Mouse (Mus musculus) right cerebral cortex, postnatal 36 days (tissue): ENCODE measurements around the gene Klhl36.

ENCODE experiments used
- DNase-seq, 2 experiments: peaks; one replicate each; pipeline ENCODE4 v3.0.0; 2022; ENCODE audit warnings: low spot score in 2 of 2, mixed read lengths in 1 of 2

The Klhl36 gene

GRCm38 (mm10) chr8:119861706-119862389 lies at the start of gene Klhl36:
Klhl36 (plus strand) TSS chr8:119862266.
- peak; percentile 93 for DNase-seq

GRCm38 (mm10) chr8:119812650-119813431 lies 49.2 kb upstream of the Klhl36 start:
- no peak for DNase-seq

- DNase-seq: no peak
These were observed 45.8 kb upstream of the Klhl36 start for GRCm38 (mm10) chr8:119816219-119816618.

DNA sequence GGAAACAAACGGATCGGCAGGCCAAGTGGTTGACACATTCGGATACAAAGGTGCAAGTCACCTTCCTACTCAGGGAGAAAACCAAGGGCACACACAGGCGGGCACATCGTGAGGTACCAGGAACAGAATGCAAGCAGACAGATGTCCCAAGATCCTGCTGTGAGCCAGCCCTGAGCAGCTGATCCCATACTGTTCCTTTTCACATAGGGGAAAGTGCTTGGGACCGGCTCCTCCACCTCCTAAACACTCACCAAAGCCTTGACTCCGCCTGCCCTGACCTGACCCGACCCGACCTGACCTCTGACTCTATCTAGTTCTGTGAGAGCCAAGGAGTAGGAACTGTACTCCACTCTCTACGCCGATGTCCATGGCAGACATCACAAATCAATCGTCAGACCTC lies 44.6 kb upstream of the Klhl36 start:
- no peak for DNase-seq

DNA sequence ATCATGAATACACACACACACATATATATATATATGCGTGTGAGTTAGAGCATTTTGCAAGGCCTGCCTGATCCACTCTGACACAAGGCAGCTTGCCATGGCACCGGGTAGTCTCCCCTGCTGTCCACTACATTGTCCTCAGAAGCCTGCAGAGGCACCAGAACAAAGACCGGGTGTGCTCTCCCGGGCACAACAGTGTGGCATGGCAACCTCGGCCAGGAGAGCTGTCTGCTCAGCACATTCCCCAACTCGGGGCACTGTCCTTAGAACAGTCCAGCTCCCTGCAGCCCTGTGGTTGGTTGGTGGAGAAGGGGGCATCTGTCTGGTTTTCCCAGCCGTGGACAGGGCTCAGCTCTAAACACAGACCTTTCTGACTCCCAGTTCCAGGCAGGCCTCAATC lies 42.8 kb upstream of the Klhl36 start:
- DNase-seq: no peak

- no peak for DNase-seq
These were observed 42.1 kb upstream of the Klhl36 start for GRCm38 (mm10) chr8:119819976-119820375.

GRCm38 (mm10) chr8:119821691-119822090 lies 40.4 kb upstream of the Klhl36 start:
- no peak for DNase-seq

- DNase-seq: no peak
These were observed 38.8 kb upstream of the Klhl36 start for GRCm38 (mm10) chr8:119823278-119823677.

DNA sequence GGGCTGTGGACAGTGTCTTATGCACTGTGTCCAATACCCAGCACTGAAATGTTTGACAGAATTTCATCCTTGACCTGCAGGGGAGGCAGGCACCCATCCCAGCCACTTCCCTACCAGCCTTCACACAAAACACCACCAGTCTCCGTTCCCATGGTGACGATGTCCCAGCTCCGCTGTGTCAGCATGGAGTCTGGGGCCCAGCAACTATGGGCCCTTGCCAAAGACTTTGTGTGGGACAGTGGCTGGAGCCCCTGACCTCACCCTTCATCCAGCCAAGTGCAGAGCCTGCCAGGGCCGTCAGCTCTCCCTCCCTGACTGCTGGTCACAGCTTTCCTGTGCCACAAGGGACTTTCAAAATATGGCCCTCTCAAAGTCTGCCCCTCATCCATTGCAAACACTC lies 38.0 kb upstream of the Klhl36 start:
- DNase-seq: peak in 1 of 2 experiments; percentile 49

- DNase-seq: peak in 1 of 2 experiments; percentile 68
These were observed 37.2 kb upstream of the Klhl36 start for GRCm38 (mm10) chr8:119824809-119825273.

- DNase-seq: no peak
These were observed 35.9 kb upstream of the Klhl36 start for GRCm38 (mm10) chr8:119825950-119826730.

- DNase-seq: no peak
These were observed 35.1 kb upstream of the Klhl36 start for GRCm38 (mm10) chr8:119826982-119827381.

GRCm38 (mm10) chr8:119827721-119828153 lies 34.3 kb upstream of the Klhl36 start:
- DNase-seq: no peak

DNA sequence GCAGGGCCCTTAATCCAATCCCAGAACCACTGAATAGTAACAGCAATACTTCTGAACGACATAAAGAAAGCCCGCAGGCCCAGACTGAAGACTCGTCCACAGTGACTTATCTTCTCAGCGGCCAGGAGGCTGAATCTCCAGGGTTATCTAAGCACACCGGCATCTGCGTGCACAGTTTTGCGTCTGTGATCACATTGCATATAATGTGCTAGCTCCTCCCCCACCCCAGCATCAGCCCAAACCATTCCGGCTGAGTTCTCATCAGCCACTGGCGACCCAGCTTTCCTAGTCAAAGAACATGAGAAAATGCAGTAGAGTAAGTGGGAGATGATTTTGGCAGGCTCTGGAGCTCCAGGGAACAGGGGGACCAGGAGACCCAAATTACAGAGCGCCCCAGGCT lies 33.1 kb upstream of the Klhl36 start:
- no peak for DNase-seq

GRCm38 (mm10) chr8:119829420-119829819 lies 32.6 kb upstream of the Klhl36 start:
- no peak for DNase-seq

GRCm38 (mm10) chr8:119829870-119830580 lies 32.0 kb upstream of the Klhl36 start:
- no peak for DNase-seq

DNA sequence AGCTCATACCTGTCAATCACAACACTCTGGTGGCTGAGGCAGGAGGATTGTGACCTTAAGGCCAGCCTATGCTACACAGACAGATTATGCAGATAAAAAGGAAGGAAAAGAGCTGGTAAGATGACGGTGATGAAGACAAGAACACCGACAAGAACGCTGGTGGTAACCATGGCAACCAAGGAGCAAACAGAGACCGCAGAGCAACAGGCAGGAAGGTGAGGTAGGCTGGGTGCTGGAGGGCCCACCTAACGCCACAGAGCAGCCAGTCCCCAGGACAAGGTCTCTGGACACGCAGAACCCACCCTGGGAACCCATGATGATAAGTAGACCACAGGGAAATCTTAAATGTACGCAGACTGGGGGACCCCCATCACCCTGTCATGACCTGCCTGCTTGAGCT lies 31.5 kb upstream of the Klhl36 start:
- no peak for DNase-seq

DNA sequence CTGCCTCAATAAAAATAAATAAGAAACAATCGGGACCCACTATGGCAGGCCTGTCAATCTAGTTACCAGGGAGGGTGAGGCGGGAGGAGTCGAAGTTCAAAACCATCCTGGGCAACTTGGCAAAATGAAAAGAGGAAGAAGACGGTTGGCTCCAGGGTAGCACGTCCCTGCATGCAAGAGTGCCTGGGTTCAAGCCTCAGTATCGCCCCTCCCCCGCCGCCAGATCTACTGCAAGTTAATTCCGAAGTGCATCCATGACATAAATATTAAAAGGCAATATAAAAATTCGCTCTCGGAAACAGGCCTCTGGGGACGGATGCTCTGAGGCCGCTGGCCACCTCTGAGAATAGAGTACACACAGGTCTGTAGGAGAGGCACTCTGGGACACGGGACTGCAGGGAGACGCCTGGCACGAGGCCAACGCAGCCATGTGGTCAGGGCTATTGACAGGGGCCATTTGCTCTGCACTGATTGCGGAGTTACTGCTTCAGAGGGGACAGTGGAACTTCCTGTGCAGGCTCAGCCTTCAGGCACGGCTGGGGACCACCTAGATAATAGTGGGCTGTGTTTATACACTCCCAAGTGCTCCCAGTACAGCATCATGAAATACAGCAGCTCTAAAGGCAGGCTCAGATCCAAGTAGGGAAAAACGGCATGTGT lies 30.6 kb upstream of the Klhl36 start:
- DNase-seq: no peak

- DNase-seq: no peak
These were observed 29.9 kb upstream of the Klhl36 start for GRCm38 (mm10) chr8:119832101-119832617.

DNA sequence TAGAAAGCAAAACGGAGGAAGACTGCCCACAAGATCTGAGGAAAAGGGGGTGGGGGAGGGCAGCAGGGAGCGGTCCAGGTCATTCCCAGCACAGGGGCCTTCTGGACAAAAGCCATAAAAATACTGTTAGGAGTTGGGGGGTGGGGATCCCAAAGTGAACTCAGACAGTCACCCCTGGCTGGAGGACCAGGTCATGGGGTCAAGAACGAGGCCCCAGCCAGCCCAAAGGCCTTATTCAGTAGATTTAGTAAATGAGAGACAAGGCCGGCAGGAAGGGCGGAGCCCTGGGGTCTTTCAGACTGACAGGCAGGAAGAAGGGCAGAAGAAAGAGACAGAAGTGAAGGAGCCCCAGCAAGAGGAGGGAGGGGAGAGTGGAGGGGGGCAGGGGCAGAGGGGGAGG lies 29.1 kb upstream of the Klhl36 start:
- DNase-seq: no peak

GRCm38 (mm10) chr8:119834676-119835075 lies 27.4 kb upstream of the Klhl36 start:
- DNase-seq: no peak
